Mouse (Mus musculus) embryonic fibroblast, embryonic 13.5 days (primary cell): Measurements from ENCODE around the gene Isoc2b.

Source experiments
- CTCF ChIP-seq: IDR thresholded peaks from 2 replicates; pipeline ENCODE4 v1.5.1; 2011; ENCODE audit warnings: mild to moderate bottlenecking, control low read depth, low read length, moderate library complexity, borderline replicate concordance; ENCODE audit not compliant: insufficient read depth
- POLR2A ChIP-seq: IDR thresholded peaks from 2 replicates; pipeline ENCODE4 v1.6.1; 2011; ENCODE audit warnings: low read depth, mild to moderate bottlenecking, control low read depth, low read length, moderate library complexity

DNA sequence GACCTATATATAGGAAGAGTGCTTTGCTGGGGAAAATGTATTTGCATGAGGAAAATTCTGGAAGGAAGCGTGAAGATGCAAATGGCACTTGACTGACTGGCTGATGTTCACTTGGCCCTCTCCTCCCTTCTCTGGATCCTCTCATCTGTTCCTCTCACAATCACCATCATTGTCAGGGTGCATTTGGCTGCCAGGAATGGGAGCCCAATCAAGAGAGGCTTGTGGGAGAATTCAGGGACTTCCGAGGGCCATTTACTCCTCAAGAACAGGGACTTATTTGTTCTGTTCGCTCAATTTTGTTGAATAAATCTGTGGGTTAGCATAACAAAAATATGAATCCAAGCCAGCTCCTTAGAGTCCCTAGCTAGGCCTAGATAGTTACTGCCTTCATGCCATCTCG is 48.4 kb downstream of the Isoc2b start:
- no peak for TF ChIP-seq CTCF
- TF ChIP-seq POLR2A, result no peak
